Mouse (Mus musculus): ENCODE data around the gene Gm8914. TPM values are rescaled to one million over a fixed set of nuclear protein-coding genes. Genes with fewer than 3 reads are reported as not detected.
"Not testable (repeated sequence)": the region's sequence is repeated elsewhere in the genome, so short reads cannot be mapped to it uniquely, and the experiment has no call there.

Gene Gm8914
- polyA plus RNA-seq (2015; fragmentation: Nextera tagmentation; extraction: Ambion mirVana) = not detected in 2 replicates

- WGBS (ENCODE audit: insufficient replicate concordance) = no CpG with 5 or more reads among the region's 5 CpGs
- not testable (repeated sequence) for DNase-seq; ATAC-seq (ENCODE audit: low read depth)
Observed at GRCm38 (mm10) chrX:91479826-91480225, at the start of gene Gm8914. TSS of gene Gm8914 (plus strand) at chrX:91480126.

More at GRCm38 (mm10) chrX:91479826-91480225, at the start of gene Gm8914:
- H3K27ac ChIP-seq; H3K4me2 ChIP-seq; H3K4me3 ChIP-seq (replicated peaks); H3K9ac ChIP-seq; H3K27me3 ChIP-seq; H3K36me3 ChIP-seq; H3K4me1 ChIP-seq (replicated peaks); H3K9me3 ChIP-seq (replicated peaks): not testable (repeated sequence)

Other genes with a start within 250 kb of the Gm8914 start
- gene Mageb2, start 148.4 kb upstream of the Gm8914 start, polyA plus RNA-seq (2015; fragmentation: Nextera tagmentation; extraction: Ambion mirVana) = not detected in 2 replicates
- not detected in 2 replicates for gene Gm5072, start 87.6 kb upstream of the Gm8914 start, polyA plus RNA-seq (2015; fragmentation: Nextera tagmentation; extraction: Ambion mirVana)
- not detected in 2 replicates for gene 1700084M14Rik, start 95.8 kb downstream of the Gm8914 start, polyA plus RNA-seq (2015; fragmentation: Nextera tagmentation; extraction: Ambion mirVana)
- gene Gm14781, start 152.1 kb downstream of the Gm8914 start, polyA plus RNA-seq (2015; fragmentation: Nextera tagmentation; extraction: Ambion mirVana) = not detected in 2 replicates

All from liver, embryonic 13.5 days (tissue).